Mouse (Mus musculus): ENCODE data around the gene Tmem242. TPM values are rescaled to one million over a fixed set of nuclear protein-coding genes. Genes with fewer than 3 reads are reported as not detected.
"Not testable (repeated sequence)": the region's sequence is repeated elsewhere in the genome, so short reads cannot be mapped to it uniquely, and the experiment has no call there.

The Tmem242 gene
- polyA plus RNA-seq, 1 experiment: not detected

GRCm38 (mm10) chr17:5453657-5454056 is 13.6 kb upstream of the Tmem242 start:
- Histone ChIP-seq H3K27ac (ENCODE audit: insufficient read depth, low read depth, low read length) (no peak overlapping the region), H3K4me3 (ENCODE audit: insufficient read depth, low read depth, low read length) (no peak overlapping the region), H3K4me1 (ENCODE audit: control insufficient read depth, insufficient read depth, low read length) (no peaks in the 10 kb centered on the region)
- WGBS: 87% methylated on average over 4 of the region's 4 CpGs
- TF ChIP-seq CTCF (IDR thresholded peaks at IDR 0.05; ENCODE audit: insufficient read depth, low read depth, low read length) (no peak), POLR2A (IDR thresholded peaks at IDR 0.05; ENCODE audit: insufficient read depth, low read depth, low read length) (no peak)

DNA sequence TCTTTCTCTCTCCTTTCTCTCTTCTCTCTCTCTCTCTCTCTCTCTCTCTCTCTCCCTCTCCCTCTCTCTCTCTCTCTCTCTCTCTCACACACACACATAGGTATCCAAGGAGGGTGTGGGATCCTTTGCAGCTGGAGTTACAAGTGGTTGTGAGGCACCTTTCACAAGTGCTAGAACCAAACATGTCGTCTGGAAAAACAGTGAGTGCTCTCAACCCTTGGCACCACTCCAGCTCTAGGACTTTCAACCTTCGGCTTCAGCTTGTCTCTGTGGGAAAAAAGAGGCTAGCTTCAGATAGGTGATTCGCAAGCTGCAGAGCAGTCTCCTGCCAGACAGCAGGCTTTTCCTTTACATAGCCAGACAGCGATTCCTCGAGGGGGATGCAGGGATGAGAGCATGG is 3.7 kb upstream of the Tmem242 start:
- WGBS: 49% methylated on average over 5 of the region's 5 CpGs
- Histone ChIP-seq H3K4me3 (ENCODE audit: insufficient read depth, low read depth, low read length) (no peak overlapping the region), H3K4me1 (ENCODE audit: control insufficient read depth, insufficient read depth, low read length) (peaks cover 2% of the 10 kb centered on the region), H3K27ac (ENCODE audit: insufficient read depth, low read depth, low read length) (no peak overlapping the region)
- TF ChIP-seq POLR2A (IDR thresholded peaks at IDR 0.05; ENCODE audit: insufficient read depth, low read depth, low read length) (no peak), CTCF (IDR thresholded peaks at IDR 0.05; ENCODE audit: insufficient read depth, low read depth, low read length) (no peak)

DNA sequence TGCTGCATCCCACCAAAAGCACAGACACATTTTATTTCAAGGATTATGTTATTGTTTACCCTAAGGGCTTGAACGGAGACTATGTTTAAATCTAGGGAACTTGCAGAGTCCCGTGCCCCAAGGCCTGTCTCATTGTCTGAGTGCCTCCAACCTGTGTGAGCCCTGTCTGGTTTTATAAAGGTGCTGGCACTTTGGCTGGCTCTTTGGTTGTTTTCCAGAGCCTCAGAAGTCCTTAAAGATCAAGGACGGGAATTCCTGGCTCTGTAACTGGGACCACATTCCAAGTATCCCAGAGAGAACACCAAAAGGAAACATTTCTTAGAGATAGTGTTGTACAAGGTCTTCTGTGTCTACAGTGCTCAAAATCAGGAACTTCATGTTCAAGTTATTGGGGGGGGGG is 3.2 kb upstream of the Tmem242 start:
- TF ChIP-seq POLR2A (IDR thresholded peaks at IDR 0.05; ENCODE audit: insufficient read depth, low read depth, low read length) (no peak), CTCF (IDR thresholded peaks at IDR 0.05; ENCODE audit: insufficient read depth, low read depth, low read length) (no peak)
- no peak overlapping the region for H3K4me3 ChIP-seq (ENCODE audit: insufficient read depth, low read depth, low read length)
- WGBS: 62% methylated on average over 3 of the region's 3 CpGs

GRCm38 (mm10) chr17:5442403-5442802 is 2.3 kb upstream of the Tmem242 start:
- WGBS: 91% methylated on average over 5 of the region's 5 CpGs
- H3K4me3 ChIP-seq (ENCODE audit: insufficient read depth, low read depth, low read length); H3K27ac ChIP-seq (ENCODE audit: insufficient read depth, low read depth, low read length); H3K4me1 ChIP-seq (ENCODE audit: control insufficient read depth, insufficient read depth, low read length): not testable (repeated sequence)

More for the DNA sequence above, 3.2 kb upstream of the Tmem242 start:
- peaks cover 2% of the 10 kb centered on the region for H3K4me1 ChIP-seq (ENCODE audit: control insufficient read depth, insufficient read depth, low read length)
- no peak overlapping the region for H3K27ac ChIP-seq (ENCODE audit: insufficient read depth, low read depth, low read length)

DNA sequence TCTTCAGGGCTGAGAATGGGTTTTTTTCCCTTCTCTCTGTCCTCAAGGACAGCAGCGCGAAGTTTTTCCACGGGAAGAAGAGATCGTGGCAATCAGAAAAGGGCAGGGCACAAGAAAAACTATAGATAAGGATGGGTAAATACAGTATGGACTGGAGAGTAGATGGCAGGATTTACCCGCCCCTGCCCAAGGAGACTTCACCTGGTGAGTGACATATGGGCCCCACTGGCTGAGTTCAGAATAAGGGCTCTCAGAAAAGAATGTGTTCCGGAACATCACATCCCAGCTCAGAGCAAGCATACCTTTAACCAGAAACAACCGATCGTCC is 264 bp downstream of the Tmem242 start:
- Histone ChIP-seq H3K27ac (ENCODE audit: insufficient read depth, low read depth, low read length) (peak overlapping the region; percentile 38; the same call in 1 of the 2 replicates), H3K4me3 (ENCODE audit: insufficient read depth, low read depth, low read length) (peak overlapping the region; percentile 55), H3K4me1 (ENCODE audit: control insufficient read depth, insufficient read depth, low read length) (peaks cover 2% of the 10 kb centered on the region)
- no peak for TF ChIP-seq CTCF (IDR thresholded peaks at IDR 0.05; ENCODE audit: insufficient read depth, low read depth, low read length)
- no peak for TF ChIP-seq POLR2A (IDR thresholded peaks at IDR 0.05; ENCODE audit: insufficient read depth, low read depth, low read length)
- WGBS: under 1% methylated on average over 8 of the region's 8 CpGs

DNA sequence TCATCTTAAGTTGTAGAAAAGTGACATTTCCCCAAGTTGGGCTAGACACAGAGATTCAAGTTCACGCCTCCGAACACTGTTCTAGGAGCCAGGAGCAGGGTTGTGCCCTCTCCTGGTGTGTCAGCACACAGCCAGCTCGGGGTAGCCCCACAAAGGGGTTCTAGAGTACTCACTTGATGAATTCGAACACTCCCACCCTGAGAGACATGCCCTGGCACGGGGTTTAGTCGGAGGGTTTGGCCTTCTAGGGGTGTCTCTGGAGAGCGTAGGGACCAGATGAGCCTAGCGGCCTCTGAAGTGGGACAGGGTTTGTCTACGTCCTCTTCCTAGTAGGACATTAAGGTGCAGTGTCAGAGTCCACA is 10.3 kb downstream of the Tmem242 start:
- Histone ChIP-seq H3K4me3 (ENCODE audit: insufficient read depth, low read depth, low read length) (no peak overlapping the region), H3K4me1 (ENCODE audit: control insufficient read depth, insufficient read depth, low read length) (0 out of 2 replicates have a peak, but pooled peaks cover under 1% of the 10 kb centered on the region), H3K27ac (ENCODE audit: insufficient read depth, low read depth, low read length) (no peak overlapping the region)
- 68% methylated on average over 9 of the region's 9 CpGs for WGBS
- TF ChIP-seq POLR2A (IDR thresholded peaks at IDR 0.05; ENCODE audit: insufficient read depth, low read depth, low read length) (no peak), CTCF (IDR thresholded peaks at IDR 0.05; ENCODE audit: insufficient read depth, low read depth, low read length) (peak; percentile 26; the same call in 1 of the 2 replicates)

DNA sequence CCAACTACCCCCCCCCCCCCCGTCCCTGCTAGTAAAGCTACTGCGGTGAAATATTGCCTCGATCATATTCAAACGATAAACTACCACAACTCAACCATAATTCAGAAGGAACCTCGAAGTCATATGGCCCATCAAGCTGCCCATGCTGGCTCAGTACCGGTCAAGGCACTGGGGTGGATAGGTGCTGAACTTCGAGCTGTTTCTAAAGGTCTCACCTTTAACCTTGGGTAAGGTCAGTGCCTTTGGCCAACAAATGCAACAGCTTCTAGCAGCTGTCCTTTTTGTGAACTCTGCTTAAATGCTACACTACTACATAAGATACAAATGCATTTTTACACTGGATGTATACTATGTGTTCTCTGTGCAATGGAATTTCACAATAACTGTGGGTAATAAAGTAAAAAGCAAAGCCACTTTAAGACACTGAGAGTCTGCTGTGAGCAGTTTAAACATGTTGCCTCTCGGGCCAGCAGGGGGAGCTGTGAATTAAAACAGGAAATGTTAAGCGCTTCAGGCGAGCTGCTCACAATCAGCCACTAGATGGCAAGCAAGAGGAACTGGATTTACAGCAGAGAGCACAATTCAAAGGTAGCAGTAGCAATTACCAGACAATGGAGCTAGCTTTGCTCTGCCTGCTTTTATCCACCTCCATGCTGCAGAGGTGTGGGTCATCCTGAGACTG is 10.8 kb downstream of the Tmem242 start:
- H3K27ac ChIP-seq (ENCODE audit: insufficient read depth, low read depth, low read length): no peak overlapping the region

DNA sequence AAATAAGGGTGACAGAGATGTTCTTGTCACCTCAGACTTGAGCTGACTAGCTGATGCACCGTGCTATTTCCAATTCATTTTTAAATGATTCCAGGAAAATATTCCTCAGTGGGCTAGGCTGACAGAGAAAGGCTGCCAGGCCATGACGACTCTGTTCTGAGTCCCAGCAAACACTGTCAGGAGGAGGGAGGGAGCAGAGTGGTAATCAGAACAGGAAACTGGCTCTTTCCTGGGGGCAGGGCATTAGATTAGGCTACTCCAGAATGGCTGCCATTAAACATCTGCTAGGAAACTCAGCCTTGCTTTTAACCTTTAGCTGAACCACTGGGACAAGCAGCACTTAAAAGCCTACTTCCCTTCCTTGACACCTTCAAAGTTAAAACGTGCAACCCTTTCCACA is 14.9 kb downstream of the Tmem242 start:
- H3K4me1 ChIP-seq (ENCODE audit: control insufficient read depth, insufficient read depth, low read length): peaks cover 13% of the 10 kb centered on the region
- H3K4me3 ChIP-seq (ENCODE audit: insufficient read depth, low read depth, low read length): no peak overlapping the region
- H3K27ac ChIP-seq (ENCODE audit: insufficient read depth, low read depth, low read length): no peak overlapping the region
- 52% methylated on average over 3 of the region's 3 CpGs for WGBS
- TF ChIP-seq CTCF (IDR thresholded peaks at IDR 0.05; ENCODE audit: insufficient read depth, low read depth, low read length) (no peak), POLR2A (IDR thresholded peaks at IDR 0.05; ENCODE audit: insufficient read depth, low read depth, low read length) (no peak)

More for the DNA sequence above, 10.8 kb downstream of the Tmem242 start:
- Histone ChIP-seq H3K4me3 (ENCODE audit: insufficient read depth, low read depth, low read length) (no peak overlapping the region), H3K4me1 (ENCODE audit: control insufficient read depth, insufficient read depth, low read length) (peaks cover 4% of the 10 kb centered on the region)
- 57% methylated on average over 10 of the region's 10 CpGs for WGBS
- TF ChIP-seq POLR2A (IDR thresholded peaks at IDR 0.05; ENCODE audit: insufficient read depth, low read depth, low read length): no peak
- no peak; the same call in 1 of the 2 replicates for TF ChIP-seq CTCF (IDR thresholded peaks at IDR 0.05; ENCODE audit: insufficient read depth, low read depth, low read length)

GRCm38 (mm10) chr17:5424156-5424555 is 15.9 kb downstream of the Tmem242 start:
- WGBS: 60% methylated on average over 8 of the region's 8 CpGs
- Histone ChIP-seq H3K4me1 (ENCODE audit: control insufficient read depth, insufficient read depth, low read length) (peaks cover 13% of the 10 kb centered on the region), H3K4me3 (ENCODE audit: insufficient read depth, low read depth, low read length) (no peak overlapping the region), H3K27ac (ENCODE audit: insufficient read depth, low read depth, low read length) (no peak overlapping the region)
- TF ChIP-seq CTCF (IDR thresholded peaks at IDR 0.05; ENCODE audit: insufficient read depth, low read depth, low read length) (no peak), POLR2A (IDR thresholded peaks at IDR 0.05; ENCODE audit: insufficient read depth, low read depth, low read length) (no peak)

GRCm38 (mm10) chr17:5421835-5422234 is 18.2 kb downstream of the Tmem242 start:
- 63% methylated on average over 4 of the region's 4 CpGs for WGBS
- peaks cover 18% of the 10 kb centered on the region for H3K4me1 ChIP-seq (ENCODE audit: control insufficient read depth, insufficient read depth, low read length)
- TF ChIP-seq CTCF (IDR thresholded peaks at IDR 0.05; ENCODE audit: insufficient read depth, low read depth, low read length) (no peak), POLR2A (IDR thresholded peaks at IDR 0.05; ENCODE audit: insufficient read depth, low read depth, low read length) (no peak)

More at GRCm38 (mm10) chr17:5421835-5422234, 18.2 kb downstream of the Tmem242 start:
- H3K4me3 ChIP-seq (ENCODE audit: insufficient read depth, low read depth, low read length): no peak overlapping the region
- H3K27ac ChIP-seq (ENCODE audit: insufficient read depth, low read depth, low read length): no peak overlapping the region

Data from olfactory bulb, adult 2 months (tissue).